Mouse (Mus musculus): Measurements from ENCODE around the gene Mef2d.

Gene Mef2d

DNA sequence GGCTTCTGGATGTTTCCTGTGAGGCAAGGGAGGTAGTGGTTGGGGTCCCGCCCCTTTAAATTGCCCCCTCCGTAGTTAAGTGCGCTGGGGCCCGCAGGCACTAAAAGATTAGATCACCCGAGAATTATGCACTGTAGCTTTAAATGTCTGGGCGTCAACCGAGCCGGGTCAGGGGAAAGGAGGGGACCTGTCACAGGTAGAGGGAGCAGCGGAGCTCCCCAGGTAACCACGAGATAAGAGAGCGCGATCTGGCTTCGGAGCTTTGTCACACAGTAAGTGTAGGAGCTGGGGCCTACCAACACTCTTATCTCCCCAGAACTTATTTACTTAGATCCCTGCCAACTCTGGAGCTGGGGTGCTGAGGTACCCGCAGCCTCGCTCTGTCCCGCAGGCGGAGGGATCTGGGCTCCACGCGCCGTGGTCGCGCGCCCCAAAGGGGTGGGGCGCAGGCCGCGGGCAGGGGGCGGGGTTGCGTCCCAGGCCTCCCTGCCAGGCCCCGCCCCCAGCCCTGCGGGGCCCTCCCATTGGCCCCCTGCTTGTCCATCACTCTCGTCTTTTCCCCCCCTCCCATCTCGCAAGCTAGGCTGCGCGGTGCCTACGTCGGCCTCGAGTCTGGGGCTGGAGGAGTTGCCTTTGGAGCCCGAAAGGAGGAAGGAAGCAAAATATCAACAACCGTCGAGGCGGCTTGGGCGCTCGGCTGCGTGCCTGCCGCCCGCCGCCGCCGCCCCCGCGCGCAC, at the start of gene Mef2d:
TSS of gene Mef2d (plus strand) at position 586 of the 737 bp plus-strand sequence.
- DNase-seq = peak; percentile 95

- DNase-seq = no peak
Observed at GRCm38 (mm10) chr3:88094126-88094525, 48.0 kb upstream of the Mef2d start.

DNA sequence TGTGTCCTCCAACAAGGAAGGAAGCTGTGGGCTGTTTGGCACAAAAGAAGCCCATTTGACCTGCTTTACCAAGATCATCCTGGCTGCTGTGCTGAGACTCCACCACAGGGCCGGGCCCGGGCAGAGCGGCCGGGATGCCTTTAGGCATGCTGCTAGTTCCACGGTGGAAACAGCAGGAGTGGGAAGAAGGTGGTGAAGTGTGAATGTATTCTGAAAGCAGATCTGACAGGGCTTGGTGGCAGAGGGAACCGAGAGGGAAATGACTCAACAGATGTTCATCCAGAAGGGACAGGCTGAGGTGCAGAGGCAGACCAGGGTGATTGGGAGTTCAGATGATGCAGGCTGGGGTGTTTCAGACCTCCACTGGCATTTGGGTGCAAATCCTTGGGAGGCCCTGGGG, 44.5 kb upstream of the Mef2d start:
- no peak for DNase-seq

GRCm38 (mm10) chr3:88100251-88100650, 41.9 kb upstream of the Mef2d start:
- DNase-seq = no peak

GRCm38 (mm10) chr3:88101736-88102135, 40.4 kb upstream of the Mef2d start:
- no peak for DNase-seq

GRCm38 (mm10) chr3:88102196-88102595, 40.0 kb upstream of the Mef2d start:
- peak; percentile 19 for DNase-seq

GRCm38 (mm10) chr3:88102611-88103010, 39.6 kb upstream of the Mef2d start:
- peak; percentile 34 for DNase-seq

- no peak for DNase-seq
Observed at GRCm38 (mm10) chr3:88106126-88106525, 36.0 kb upstream of the Mef2d start.

GRCm38 (mm10) chr3:88109126-88109525, 33.0 kb upstream of the Mef2d start:
- no peak for DNase-seq

- no peak for DNase-seq
Observed at GRCm38 (mm10) chr3:88114396-88114795, 27.8 kb upstream of the Mef2d start.

DNA sequence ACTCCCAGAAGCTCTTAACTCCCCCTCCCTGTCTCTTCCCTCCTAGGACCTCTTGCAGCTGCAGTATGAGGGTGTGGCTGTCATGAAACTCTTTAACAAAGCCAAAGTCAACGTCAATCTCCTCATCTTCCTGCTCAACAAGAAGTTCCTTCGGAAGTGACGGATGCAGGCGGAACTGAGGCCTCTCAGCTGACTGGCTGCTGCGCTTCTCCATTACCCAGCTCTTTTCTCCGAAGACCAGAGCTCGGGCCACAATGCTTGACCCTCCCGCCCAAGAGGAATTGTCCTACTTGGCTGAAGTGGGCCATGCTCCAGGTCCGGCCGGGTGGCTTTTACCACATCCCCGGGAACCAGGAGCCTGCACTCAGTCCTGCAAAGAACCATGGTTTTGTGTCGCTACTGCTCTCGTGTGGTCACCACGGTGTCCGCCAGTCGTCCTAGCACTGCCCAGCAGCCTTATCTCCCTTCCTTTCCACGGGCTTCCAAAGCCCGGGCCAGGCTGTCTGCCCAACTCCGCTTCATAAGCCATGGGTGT, 22.0 kb upstream of the Mef2d start:
- DNase-seq = no peak

DNA sequence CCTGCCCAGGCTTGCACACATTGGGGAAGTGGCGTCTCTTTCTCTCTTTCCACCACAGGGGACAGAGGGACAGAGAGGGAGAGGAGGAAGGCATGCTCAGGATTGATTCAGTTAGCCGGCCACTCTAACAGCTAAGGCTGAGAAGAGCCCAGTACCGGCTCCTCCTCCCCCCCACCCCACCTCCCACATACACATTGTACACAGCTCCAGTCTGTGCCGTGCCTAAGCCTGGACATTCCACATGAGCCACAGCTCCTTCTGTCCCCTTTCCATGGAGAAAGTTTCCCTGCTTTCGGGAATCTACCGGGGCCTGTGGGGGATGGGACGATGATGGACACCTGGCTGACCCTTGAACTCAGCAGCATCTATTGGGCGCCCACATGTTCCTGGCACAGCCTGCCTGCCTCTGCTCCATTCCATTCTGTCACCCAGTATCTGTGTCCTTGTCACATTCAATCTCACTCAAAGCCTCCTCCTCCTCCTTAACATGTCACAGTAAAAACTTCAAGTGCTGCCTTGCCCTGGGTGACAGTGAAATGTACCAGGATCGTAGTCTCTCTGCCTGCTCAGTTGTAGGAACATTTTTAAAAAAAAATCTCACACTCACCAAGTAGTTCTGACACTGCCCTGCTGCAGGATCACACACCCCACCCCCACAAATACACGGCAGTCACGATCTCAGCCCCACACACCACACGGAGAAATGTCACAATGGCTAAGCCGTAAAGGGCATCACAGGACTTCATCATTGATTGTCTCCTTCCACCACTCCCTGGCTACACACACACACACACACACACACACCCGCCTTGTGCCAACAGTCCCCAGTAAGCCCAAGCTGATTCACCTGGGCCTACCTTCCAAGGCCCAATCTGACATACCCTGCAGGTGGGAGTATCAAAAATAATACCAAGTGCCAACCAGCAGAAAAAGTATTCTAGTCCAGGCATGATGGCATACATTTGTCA, 20.7 kb upstream of the Mef2d start:
- DNase-seq = no peak

- no peak for DNase-seq
Observed at GRCm38 (mm10) chr3:88125195-88125594, 17.0 kb upstream of the Mef2d start.

DNA sequence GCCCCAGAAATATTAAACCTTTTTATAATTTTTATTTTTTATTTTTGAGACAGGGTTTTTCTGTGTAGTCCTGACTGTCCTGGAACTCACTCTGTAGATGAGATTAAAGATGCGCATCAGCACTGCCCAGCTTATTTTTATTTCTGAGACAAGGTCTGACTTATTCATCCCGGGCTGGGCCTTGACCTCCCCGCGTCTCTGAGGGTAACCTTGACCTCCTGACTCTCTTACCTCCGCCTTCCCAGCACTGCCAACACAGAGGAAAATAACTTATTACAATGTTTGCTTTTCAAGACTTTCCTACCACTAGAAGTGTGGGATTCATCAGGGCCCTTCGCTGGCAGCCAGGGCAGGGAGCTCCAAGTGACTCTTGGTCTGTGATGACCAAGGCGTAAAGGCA, 16.0 kb upstream of the Mef2d start:
- DNase-seq = no peak

DNA sequence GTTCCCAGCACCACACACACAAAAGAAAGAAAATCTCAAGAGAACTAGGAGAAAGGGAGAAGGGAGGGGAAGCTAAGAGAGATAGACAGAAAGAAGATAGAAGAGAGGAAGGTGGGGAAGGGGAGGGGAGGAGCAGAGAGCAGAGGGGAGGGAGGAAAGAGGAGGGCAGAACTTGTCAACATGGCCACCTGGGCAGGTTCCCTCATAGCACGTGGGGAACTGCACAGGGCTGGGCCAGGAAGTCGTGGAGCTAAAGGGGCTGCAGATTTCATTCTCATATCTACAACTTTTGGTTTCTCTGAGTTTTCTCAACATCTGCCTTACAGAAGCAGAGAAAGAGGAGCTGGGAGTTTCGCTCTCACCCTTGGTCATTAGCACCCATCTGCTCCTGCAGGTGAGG, 14.5 kb upstream of the Mef2d start:
- no peak for DNase-seq

DNA sequence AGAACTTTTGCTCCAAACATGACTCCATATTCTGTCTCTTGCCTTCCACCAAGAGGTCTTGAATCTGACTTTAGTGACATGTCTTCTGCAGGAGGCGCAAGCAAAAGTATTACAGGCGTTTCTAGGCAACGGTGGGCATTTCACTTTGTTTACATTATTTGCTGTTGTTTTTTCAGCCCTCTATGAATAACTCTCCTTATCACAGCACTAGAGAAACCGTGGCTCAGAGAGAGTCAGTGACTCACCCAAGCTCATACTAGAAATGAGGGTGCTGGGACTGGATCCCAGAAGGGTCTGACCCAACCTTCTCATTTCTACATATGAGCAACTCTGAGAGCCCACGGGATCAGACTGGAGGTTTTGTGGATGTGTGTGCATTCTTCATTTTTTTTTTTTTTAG, 14.1 kb upstream of the Mef2d start:
- DNase-seq = no peak

DNA sequence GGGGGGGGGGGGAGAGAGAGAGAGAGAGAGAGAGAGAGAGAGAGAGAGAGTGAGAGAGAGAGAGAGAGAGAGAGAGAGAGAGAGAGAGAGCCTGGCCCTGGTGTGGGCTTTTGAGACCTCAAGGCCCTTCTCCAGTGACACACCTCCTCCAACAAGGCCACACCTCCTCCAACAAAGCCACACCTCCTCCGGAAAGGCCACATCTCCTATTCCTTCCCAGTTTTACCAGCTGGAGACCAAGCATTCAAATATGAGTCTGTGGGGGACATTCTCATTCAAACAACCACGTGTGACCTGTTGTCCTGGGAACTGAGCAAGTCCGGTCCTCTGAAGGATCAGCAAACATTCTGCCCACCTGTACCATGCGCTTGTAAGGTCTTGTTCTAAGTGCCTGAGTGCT, 13.2 kb upstream of the Mef2d start:
- DNase-seq = no peak

DNA sequence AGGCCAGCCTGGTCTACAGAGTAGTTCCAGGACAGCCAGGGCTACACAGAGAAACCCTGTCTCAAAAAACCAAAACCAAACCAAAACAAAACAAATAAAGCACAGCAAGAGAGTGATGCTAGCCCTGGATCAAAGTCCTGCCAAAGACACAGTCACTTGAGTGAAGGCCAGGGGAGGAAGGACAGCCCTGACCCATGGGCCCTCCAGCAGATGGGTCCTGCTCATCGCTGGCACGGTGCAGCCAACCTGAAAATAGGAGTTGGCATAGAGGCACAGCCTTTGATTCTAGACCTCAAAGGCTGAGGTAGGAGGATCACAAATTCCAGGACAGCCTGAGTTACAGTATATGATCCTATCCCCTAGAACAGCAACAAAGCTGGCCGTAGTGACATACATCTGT, 11.1 kb upstream of the Mef2d start:
- no peak for DNase-seq

GRCm38 (mm10) chr3:88132492-88132891, 9.7 kb upstream of the Mef2d start:
- peak; percentile 39 for DNase-seq

DNA sequence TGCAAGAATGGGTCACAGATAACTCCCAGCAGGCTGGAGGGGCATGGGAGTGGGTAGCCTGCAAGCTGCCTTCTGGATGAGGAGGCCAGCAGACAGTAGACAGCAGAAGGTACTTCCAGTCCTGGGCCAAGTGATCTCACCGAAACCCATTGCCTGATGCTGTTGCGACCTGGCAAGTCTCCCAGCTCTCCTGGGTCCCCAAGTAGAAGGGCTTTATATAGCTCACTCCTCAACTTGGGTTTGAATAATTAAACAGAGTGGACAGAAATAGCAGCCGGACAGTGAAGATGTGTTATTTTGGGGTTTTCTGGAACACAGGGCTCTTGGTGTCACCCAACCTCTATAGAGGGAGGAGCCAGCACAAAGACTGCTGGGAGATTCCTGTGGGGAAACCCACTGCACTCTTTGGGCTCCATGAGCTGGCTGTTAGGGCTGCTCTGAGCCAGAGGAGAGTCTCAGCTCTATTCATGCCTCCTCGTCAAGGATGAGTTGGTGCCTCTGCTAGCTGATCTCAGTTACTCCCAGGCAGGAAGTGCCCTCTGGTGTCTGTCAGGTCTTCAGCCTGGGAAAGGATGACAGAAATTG, 8.9 kb upstream of the Mef2d start:
- peak; percentile 11 for DNase-seq

- DNase-seq = no peak
Observed at GRCm38 (mm10) chr3:88136346-88136745, 5.8 kb upstream of the Mef2d start.

DNA sequence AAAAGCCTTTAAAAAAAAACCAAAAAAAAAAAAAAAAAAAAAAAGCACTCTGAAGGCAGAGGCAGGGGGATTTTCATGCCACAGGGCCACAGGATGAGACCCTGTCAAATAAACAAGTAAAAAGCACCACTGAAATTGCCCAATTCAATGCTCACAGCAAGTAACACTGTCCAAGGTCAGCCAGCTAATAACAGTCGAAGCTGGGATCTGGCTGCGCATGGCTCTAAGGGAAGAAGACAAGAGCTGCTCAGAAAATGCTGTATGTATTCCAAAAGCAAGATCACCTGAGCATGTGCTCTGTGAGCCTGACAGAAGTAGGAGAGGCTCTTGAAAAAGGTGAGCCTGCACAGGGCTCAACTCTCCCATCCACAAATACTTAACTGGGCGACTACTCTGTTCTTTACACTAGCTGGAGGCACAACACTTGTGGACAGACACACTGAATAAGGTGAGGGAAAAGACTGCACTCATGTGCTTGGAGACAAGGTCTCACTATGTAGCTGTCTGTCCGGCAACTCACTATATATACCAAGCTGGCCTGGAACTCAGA, 5.2 kb upstream of the Mef2d start:
- DNase-seq = no peak

GRCm38 (mm10) chr3:88137821-88138220, 4.4 kb upstream of the Mef2d start:
- no peak for DNase-seq
